Mouse (Mus musculus) olfactory bulb, adult 2 months (tissue): ENCODE measurements around the gene Hmg20b.

Experiments used
- CTCF ChIP-seq: fragments of 200-500 bp; IDR thresholded peaks from 2 replicates; pipeline ENCODE4 v1.5.1; 2012; ENCODE audit warnings: low read depth, mild to moderate bottlenecking, low read length, moderate library complexity; ENCODE audit not compliant: insufficient read depth
- POLR2A ChIP-seq: fragments of 200-500 bp; IDR thresholded peaks from 2 replicates; pipeline ENCODE4 v1.6.1; 2012; ENCODE audit warnings: mild to moderate bottlenecking, low read depth, low read length, moderate library complexity; ENCODE audit not compliant: insufficient read depth

GRCm38 (mm10) chr10:81321436-81321835, 28.8 kb downstream of the Hmg20b start:
- TF ChIP-seq CTCF (no peak), POLR2A (no peak)
